Mouse (Mus musculus) midbrain, embryonic 16.5 days (tissue): Measurements from ENCODE around the gene Pde8a. TPM values are rescaled to one million over a fixed set of nuclear protein-coding genes. Genes with fewer than 3 reads are reported as not detected.

Experiments
- polyA plus RNA-seq: library from polyadenylated mRNA; unstranded; fragments of >200 nt; fragmentation: Nextera tagmentation; extraction: Ambion mirVana; gene quantifications from 2 replicates; pipeline ENCODE4 v1.2.1, GENCODE M21; 2015

Gene Pde8a
- polyA plus RNA-seq, 1 experiment from 2014 or later, result 1.6 TPM

Other genes with a start within 250 kb of the Pde8a start
- gene Zfp592, start 219.9 kb upstream of the Pde8a start, polyA plus RNA-seq, result 10.2 and 10.6 TPM in 2 replicates
- 0.14 and 0.16 TPM in 2 replicates for gene Alpk3, start 156.0 kb upstream of the Pde8a start, polyA plus RNA-seq
- 0.07 TPM in 1 of 2 replicates, not detected in the other for gene Slc28a1, start 98.8 kb upstream of the Pde8a start, polyA plus RNA-seq
- 594 and 636 TPM in 2 replicates for gene Rps17, start 131.7 kb downstream of the Pde8a start, polyA plus RNA-seq
- gene Cpeb1, start 241.9 kb downstream of the Pde8a start, polyA plus RNA-seq, result 3.9 and 6.6 TPM in 2 replicates